Mouse (Mus musculus): Measurements from ENCODE around the gene Clasrp. TPM values are rescaled to one million over a fixed set of nuclear protein-coding genes. Genes with fewer than 3 reads are reported as not detected.
A peak's percentile ranks its signal among the peaks of the same experiment; 100 is the strongest.

Gene Clasrp
- polyA plus RNA-seq, 1 experiment from 2014 or later, result 57.2 TPM

DNA sequence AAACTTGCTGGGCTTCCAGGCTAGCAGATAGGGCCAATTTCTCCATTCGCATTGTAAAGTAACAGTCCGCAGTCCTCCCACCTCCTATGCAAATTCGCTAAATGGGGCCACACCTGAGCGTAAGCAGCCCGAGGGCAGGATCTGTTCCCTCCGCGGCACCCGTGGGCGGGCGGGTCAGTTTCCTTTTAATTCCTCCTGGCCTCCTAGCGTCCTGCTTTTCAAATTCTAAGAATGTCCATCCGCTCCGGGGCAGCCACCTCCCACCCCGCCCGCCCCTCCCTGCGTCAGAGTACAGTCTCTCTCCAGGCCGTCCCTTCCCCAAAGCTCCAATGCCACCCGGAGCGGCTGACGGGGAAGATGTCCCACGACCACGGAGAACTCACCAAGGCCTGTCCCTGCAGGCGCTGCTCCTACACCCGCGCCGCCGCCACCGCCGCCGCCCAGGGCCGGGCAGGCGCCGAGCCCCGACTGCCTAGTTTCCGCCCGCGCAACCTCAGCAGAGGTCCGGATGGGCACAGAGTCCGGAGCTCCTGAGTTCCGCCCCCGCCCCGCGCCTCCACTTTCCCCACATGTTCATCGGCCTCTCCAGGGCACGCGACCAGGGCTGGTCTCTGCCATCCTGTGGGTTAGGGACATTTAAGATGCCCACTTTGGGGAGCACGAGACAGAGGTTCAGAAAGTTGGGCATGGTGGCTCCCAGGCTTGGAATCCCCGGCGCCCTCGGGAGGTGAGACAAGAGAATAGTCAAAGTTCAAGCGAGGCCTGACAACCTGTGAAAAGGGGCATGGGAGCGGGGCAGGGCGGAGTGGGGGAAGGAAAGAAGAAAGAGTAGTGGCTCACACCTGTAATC is 31.1 kb downstream of the Clasrp start:
- no peaks in the 10 kb centered on the region for H3K36me3 ChIP-seq (ENCODE audit: control insufficient read depth, insufficient read depth)
- H3K4me1 ChIP-seq (replicated peaks; ENCODE audit: control insufficient read depth, insufficient read depth, low read length), result peaks cover 24% of the 10 kb centered on the region
- peak overlapping the region; percentile 48; the same call in 1 of the 2 replicates for H3K27ac ChIP-seq (ENCODE audit: low read length)
- H3K27me3 ChIP-seq (replicated peaks; ENCODE audit: control insufficient read depth, insufficient read depth, low read length), result peaks cover 16% of the 10 kb centered on the region
- peak overlapping the region; percentile 87 for H3K4me2 ChIP-seq (ENCODE audit: low read length)
- peak overlapping the region; percentile 69 for H3K4me3 ChIP-seq (replicated peaks; ENCODE audit: low read length)
- H3K9me3 ChIP-seq (ENCODE audit: control insufficient read depth, low read length), result no peaks in the 10 kb centered on the region
- peak; percentile 91 for ATAC-seq
- under 1% methylated on average over 52 of the region's 53 CpGs for WGBS
- peak overlapping the region; percentile 76 for H3K9ac ChIP-seq (replicated peaks; ENCODE audit: low read depth, low read length)

DNA sequence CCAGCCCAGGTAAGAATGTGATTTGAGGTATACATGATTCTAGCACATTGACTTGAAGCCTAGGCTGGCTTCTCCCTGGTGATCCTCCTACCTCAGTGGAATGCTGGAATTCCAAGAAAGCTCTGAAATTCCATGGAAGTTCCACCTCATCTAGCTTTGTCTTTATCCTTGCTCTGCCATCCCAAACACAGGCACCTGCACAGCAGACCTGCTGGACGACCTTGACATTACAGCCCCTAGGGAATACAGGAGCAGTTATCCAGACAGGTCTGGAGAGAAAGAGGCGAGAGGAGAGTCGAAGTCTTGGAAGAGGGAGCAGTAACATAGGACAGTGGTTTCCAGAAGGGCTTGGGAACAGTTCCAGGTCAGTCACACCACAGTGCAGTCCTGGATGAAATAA is 34.6 kb downstream of the Clasrp start:
- Histone ChIP-seq H3K9me3 (ENCODE audit: control insufficient read depth, low read length) (no peaks in the 10 kb centered on the region), H3K27ac (ENCODE audit: low read length) (no peak overlapping the region), H3K36me3 (ENCODE audit: control insufficient read depth, insufficient read depth) (peaks cover 7% of the 10 kb centered on the region), H3K4me1 (replicated peaks; ENCODE audit: control insufficient read depth, insufficient read depth, low read length) (peaks cover 17% of the 10 kb centered on the region), H3K4me3 (replicated peaks; ENCODE audit: low read length) (no peak overlapping the region), H3K27me3 (replicated peaks; ENCODE audit: control insufficient read depth, insufficient read depth, low read length) (no peaks in the 10 kb centered on the region), H3K9ac (replicated peaks; ENCODE audit: low read depth, low read length) (no peak overlapping the region), H3K4me2 (ENCODE audit: low read length) (no peak overlapping the region)
- no peak for ATAC-seq
- WGBS, result 90% methylated on average over 3 of the region's 3 CpGs

DNA sequence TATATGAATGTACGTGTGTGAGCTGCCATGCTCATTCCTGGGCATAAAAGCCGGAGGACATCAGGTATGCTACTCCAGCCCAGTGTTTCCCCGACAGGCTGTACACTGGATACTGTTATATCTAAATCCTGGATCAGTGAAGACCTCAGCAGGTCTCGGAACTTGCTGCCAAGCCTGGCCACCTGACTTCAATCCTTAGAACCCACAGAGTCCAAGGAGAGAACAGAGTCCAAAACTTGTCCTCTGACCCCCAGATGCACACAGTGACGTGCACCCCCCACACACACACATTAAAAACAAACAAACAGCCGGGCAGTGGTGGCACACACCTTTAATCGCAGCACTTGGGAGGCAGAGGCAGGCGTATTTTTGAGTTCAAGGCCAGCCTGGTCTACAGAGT is 36.9 kb downstream of the Clasrp start:
- H3K9me3 ChIP-seq (ENCODE audit: control insufficient read depth, low read length), result 0 out of 2 replicates have a peak, but pooled peaks cover 3% of the 10 kb centered on the region
- peaks cover 12% of the 10 kb centered on the region for H3K36me3 ChIP-seq (ENCODE audit: control insufficient read depth, insufficient read depth)
- no peak overlapping the region for H3K27ac ChIP-seq (ENCODE audit: low read length)
- peaks cover 15% of the 10 kb centered on the region for H3K4me1 ChIP-seq (replicated peaks; ENCODE audit: control insufficient read depth, insufficient read depth, low read length)
- no peaks in the 10 kb centered on the region for H3K27me3 ChIP-seq (replicated peaks; ENCODE audit: control insufficient read depth, insufficient read depth, low read length)
- ATAC-seq, result no peak
- no peak overlapping the region for H3K4me3 ChIP-seq (replicated peaks; ENCODE audit: low read length)
- 93% methylated on average over 8 of the region's 8 CpGs for WGBS
- H3K9ac ChIP-seq (replicated peaks; ENCODE audit: low read depth, low read length), result no peak overlapping the region
- no peak overlapping the region for H3K4me2 ChIP-seq (ENCODE audit: low read length)

DNA sequence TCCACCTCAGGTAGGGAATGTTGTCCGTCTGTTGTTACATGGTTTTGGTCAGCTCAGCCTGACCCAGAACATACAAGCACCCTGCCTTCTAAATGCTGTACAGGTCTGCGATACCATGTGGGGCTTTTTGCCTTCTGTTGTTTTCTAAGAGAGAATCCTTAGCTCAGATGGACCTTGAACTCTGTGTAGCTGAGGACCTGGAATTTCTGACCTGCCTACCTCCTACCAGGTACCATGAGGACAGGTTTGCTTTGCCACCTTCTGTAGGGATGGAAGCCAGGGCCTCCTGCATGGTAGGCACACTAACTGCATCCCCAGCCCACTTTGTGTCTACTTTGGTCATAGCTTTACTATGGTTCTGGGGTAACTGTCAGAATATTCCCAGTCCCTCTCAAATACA is 38.5 kb downstream of the Clasrp start:
- ATAC-seq, result no peak
- peaks cover 13% of the 10 kb centered on the region for H3K4me1 ChIP-seq (replicated peaks; ENCODE audit: control insufficient read depth, insufficient read depth, low read length)

DNA sequence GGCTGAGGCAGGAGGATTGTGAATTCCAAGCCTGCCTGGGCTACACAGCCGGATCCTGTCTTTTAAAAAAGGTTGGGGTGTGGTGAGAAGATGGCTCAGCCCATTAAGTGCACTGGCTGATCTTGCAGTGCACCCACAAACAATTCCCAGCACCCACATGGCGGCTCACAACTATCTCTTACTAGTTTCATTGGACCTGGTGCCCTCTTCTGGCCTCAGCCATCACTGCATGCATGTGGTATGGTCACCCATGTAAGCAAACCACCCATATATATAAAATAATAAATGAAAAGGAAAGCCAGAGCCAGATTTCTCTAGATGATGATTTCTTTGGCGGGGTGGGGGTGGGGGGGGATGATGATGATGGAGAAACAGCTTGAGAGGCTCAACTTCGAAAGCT is 39.8 kb downstream of the Clasrp start:
- 0 out of 2 replicates have a peak, but pooled peaks cover 3% of the 10 kb centered on the region for H3K9me3 ChIP-seq (ENCODE audit: control insufficient read depth, low read length)
- peaks cover 27% of the 10 kb centered on the region for H3K4me1 ChIP-seq (replicated peaks; ENCODE audit: control insufficient read depth, insufficient read depth, low read length)
- 91% methylated on average over 4 of the region's 4 CpGs for WGBS
- H3K4me3 ChIP-seq (replicated peaks; ENCODE audit: low read length), result no peak overlapping the region
- ATAC-seq, result no peak
- no peak overlapping the region for H3K27ac ChIP-seq (ENCODE audit: low read length)
- H3K27me3 ChIP-seq (replicated peaks; ENCODE audit: control insufficient read depth, insufficient read depth, low read length), result no peaks in the 10 kb centered on the region
- H3K9ac ChIP-seq (replicated peaks; ENCODE audit: low read depth, low read length), result no peak overlapping the region
- no peak overlapping the region for H3K4me2 ChIP-seq (ENCODE audit: low read length)
- peaks cover 12% of the 10 kb centered on the region for H3K36me3 ChIP-seq (ENCODE audit: control insufficient read depth, insufficient read depth)

More for the DNA sequence above, 38.5 kb downstream of the Clasrp start:
- H3K4me3 ChIP-seq (replicated peaks; ENCODE audit: low read length), result no peak overlapping the region
- no peak overlapping the region for H3K4me2 ChIP-seq (ENCODE audit: low read length)
- H3K9me3 ChIP-seq (ENCODE audit: control insufficient read depth, low read length), result 0 out of 2 replicates have a peak, but pooled peaks cover 3% of the 10 kb centered on the region
- no peak overlapping the region for H3K27ac ChIP-seq (ENCODE audit: low read length)
- 98% methylated on average over 2 of the region's 2 CpGs for WGBS
- H3K36me3 ChIP-seq (ENCODE audit: control insufficient read depth, insufficient read depth), result peaks cover 12% of the 10 kb centered on the region
- H3K27me3 ChIP-seq (replicated peaks; ENCODE audit: control insufficient read depth, insufficient read depth, low read length), result no peaks in the 10 kb centered on the region
- H3K9ac ChIP-seq (replicated peaks; ENCODE audit: low read depth, low read length), result no peak overlapping the region

DNA sequence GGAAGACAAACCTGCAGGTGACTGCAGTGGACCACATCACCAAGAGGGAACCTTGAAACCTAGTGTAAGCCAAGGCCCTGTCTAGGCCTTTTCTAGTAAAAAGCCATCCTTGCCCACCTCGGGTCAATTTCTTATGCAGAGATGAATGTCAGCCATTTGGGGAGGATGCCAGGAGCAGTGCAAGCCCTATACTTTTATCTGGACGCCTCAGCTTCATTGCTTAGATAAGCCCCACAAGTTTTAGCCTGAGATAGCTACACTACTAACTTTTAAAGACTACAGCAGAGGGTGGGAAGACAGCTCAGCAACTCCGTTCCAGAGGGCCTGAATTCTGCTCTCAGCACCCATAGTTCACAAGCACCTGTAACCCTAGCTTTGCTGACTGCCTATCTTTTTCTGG is 40.4 kb downstream of the Clasrp start:
- peaks cover 12% of the 10 kb centered on the region for H3K36me3 ChIP-seq (ENCODE audit: control insufficient read depth, insufficient read depth)
- H3K27ac ChIP-seq (ENCODE audit: low read length), result no peak overlapping the region
- WGBS, result 92% methylated on average over 3 of the region's 3 CpGs
- H3K9ac ChIP-seq (replicated peaks; ENCODE audit: low read depth, low read length), result no peak overlapping the region
- H3K4me3 ChIP-seq (replicated peaks; ENCODE audit: low read length), result no peak overlapping the region
- H3K4me2 ChIP-seq (ENCODE audit: low read length), result no peak overlapping the region
- no peak for ATAC-seq
- H3K9me3 ChIP-seq (ENCODE audit: control insufficient read depth, low read length), result 0 out of 2 replicates have a peak, but pooled peaks cover 3% of the 10 kb centered on the region
- H3K4me1 ChIP-seq (replicated peaks; ENCODE audit: control insufficient read depth, insufficient read depth, low read length), result peaks cover 32% of the 10 kb centered on the region
- no peaks in the 10 kb centered on the region for H3K27me3 ChIP-seq (replicated peaks; ENCODE audit: control insufficient read depth, insufficient read depth, low read length)

DNA sequence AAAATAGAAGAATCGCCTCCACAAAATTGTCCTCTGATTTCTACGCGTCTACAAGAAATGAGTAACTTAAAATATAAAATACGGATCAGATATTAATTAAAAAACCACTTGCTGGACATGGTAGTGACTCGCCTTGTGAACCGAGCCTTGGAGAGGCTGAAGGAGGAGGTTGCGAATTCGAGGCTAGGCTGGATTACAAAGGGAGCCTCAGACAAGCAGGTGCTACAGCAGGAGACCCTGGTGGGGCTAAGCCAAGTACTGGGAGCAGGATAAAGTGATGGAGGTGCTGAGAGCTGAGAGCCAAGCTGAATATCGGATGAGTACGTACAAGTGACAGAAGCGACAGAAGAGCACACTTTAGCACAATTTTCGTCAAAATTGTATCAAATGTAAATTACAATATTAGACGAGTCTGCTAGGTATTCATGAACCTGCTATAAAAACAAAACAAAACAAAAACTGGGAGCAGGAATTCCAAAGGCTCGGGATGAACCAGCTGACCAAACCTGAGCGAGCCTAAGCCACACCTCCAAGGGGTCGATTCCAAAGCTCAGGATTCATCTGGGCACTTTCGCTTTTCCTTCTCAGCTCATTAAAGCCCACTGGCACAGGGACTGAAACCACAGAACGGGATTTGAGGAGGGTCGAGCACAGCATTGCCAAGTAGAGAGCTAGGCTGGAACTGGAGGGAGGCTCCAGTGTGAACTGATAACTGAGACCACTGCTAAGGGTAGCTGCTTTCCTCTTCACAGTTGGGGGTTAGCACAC is 41.5 kb downstream of the Clasrp start, which contains the start of gene Ppp1r37:
TSS of gene Ppp1r37 (minus strand) at position 434 of the 768 bp plus-strand sequence.
- ATAC-seq, result peak; percentile 29; the same call in 1 of the 2 replicates
- peaks cover 12% of the 10 kb centered on the region for H3K36me3 ChIP-seq (ENCODE audit: control insufficient read depth, insufficient read depth)
- H3K27ac ChIP-seq (ENCODE audit: low read length), result peak within 1 kb of the TSS; percentile 96
- peak within 1 kb of the TSS; percentile 98 for H3K4me3 ChIP-seq (replicated peaks; ENCODE audit: low read length)
- no peaks in the 10 kb centered on the region for H3K27me3 ChIP-seq (replicated peaks; ENCODE audit: control insufficient read depth, insufficient read depth, low read length)
- 0 out of 2 replicates have a peak, but pooled peaks cover 3% of the 10 kb centered on the region for H3K9me3 ChIP-seq (ENCODE audit: control insufficient read depth, low read length)
- H3K4me2 ChIP-seq (ENCODE audit: low read length), result peak within 1 kb of the TSS; percentile 97
- peak within 1 kb of the TSS; percentile 92 for H3K9ac ChIP-seq (replicated peaks; ENCODE audit: low read depth, low read length)
- WGBS, result 1% methylated on average over 19 of the region's 19 CpGs
- H3K4me1 ChIP-seq (replicated peaks; ENCODE audit: control insufficient read depth, insufficient read depth, low read length), result peaks cover 38% of the 10 kb centered on the region

DNA sequence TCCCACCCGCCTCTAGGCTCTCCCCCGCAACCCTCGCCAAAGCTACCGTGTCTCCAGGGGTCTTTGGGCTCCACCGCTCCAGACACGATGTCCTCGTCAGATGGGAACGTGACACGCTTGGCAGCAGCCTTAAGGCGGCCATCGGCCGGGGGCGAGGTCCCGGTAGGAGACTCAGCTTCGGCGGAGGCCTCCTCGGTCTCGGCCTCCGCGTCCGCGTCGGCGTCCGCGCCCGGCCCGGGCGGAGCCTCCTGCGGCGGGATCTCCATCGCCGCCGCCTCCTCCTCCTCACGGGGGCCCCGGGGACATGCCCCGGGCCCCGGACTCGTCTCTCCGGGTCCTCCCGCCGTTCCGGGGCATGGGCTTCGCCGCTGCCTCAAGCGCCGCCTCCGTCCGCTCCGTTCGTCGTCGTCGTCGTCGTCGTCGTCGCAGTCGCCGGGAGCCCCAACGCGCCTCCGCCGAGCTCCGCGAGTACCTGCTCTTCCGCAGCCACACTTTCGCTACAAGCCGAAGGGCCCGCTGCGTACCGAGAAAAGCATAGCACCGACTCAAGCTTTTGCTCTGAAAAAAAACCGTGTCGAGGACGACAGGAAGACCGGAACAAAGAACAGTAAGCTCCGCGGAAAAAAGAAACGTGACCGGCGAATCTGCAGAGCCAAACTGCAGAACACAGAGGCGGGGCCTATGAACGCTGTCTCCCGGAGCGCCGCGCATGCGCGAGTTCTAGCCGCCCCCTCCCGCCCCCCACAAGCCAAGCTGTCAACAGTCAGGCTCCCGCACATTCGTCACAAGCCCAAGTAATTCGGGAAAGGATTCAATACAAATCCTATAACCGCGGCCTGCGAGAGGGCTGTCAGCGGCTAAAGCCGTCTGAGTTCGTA is 42.3 kb downstream of the Clasrp start:
- H3K4me2 ChIP-seq (ENCODE audit: low read length), result peak overlapping the region; percentile 97
- WGBS, result under 1% methylated on average over 102 of the region's 102 CpGs
- peaks cover 43% of the 10 kb centered on the region for H3K4me1 ChIP-seq (replicated peaks; ENCODE audit: control insufficient read depth, insufficient read depth, low read length)
- peaks cover 12% of the 10 kb centered on the region for H3K36me3 ChIP-seq (ENCODE audit: control insufficient read depth, insufficient read depth)
- 0 out of 2 replicates have a peak, but pooled peaks cover 3% of the 10 kb centered on the region for H3K9me3 ChIP-seq (ENCODE audit: control insufficient read depth, low read length)
- H3K9ac ChIP-seq (replicated peaks; ENCODE audit: low read depth, low read length), result peak overlapping the region; percentile 92
- peak; percentile 91 for ATAC-seq
- peak overlapping the region; percentile 96 for H3K27ac ChIP-seq (ENCODE audit: low read length)
- H3K4me3 ChIP-seq (replicated peaks; ENCODE audit: low read length), result peak overlapping the region; percentile 98
- H3K27me3 ChIP-seq (replicated peaks; ENCODE audit: control insufficient read depth, insufficient read depth, low read length), result no peaks in the 10 kb centered on the region
